Mouse (Mus musculus) thymus, adult 2 months (tissue): ENCODE results near the gene Dpep2nb.

Experiments used
- CTCF ChIP-seq: fragments of 200-500 bp; IDR thresholded peaks from 2 replicates; pipeline ENCODE4 v1.5.1; 2012; ENCODE audit warnings: mild to moderate bottlenecking, control low read depth, low read length, moderate library complexity, borderline replicate concordance; ENCODE audit not compliant: control insufficient read depth, poor library complexity, insufficient read depth; ENCODE audit errors: extremely low read depth
- POLR2A ChIP-seq: fragments of 200-500 bp; IDR thresholded peaks from 2 replicates; pipeline ENCODE4 v1.6.1; 2012; ENCODE audit warnings: mild to moderate bottlenecking, low read length, control low read depth, moderate library complexity; ENCODE audit not compliant: control insufficient read depth, poor library complexity, insufficient read depth; ENCODE audit errors: extremely low read depth

DNA sequence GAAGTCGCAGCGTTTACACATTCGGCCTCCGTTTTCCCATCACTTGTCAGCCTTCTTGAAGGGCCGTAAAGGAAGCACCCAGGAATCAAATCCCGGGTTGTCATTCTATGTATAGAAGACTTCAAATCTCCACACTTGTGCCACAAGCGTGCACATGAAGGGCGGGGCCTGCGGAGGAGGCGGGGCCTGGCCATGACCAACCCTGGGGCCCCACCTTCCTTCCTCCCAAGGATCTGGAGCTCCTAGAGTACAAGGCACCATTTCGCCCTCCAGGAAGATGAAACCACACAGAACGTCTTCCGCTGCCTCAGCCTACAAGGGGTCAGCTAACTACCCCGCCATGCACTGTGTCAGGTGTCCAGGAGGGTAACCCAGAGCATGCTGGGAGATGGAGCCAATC is 44.7 kb downstream of the Dpep2nb start:
- no peak for TF ChIP-seq POLR2A
- no peak for TF ChIP-seq CTCF
